1 mouse cellular context compared by ENCODE assay signal in the genomic region with DNA sequence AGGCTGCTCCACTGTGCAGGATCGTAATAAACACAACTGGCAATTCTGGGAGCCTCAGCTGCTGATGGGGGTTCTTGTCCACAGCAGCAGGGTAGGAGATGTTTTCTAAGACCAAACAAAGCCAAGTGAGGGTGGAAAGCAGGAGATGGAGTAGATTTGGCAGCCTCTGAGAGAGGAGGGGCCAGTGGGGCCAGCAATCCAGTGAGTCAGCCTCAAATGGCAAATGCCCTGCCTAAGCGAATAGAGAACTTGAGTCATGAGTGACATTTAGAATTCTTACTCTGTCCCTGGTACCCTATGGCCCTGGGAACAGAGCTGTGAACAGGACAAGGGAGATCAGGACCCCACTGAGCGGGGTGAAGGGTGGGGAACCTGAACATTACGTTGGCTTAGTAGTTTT.
TF ChIP-seq lines count a peak whose summit lies in the region.

No protein-coding gene starts in this region.

TF ChIP-seq in MEL, 35 proteins besides CTCF, POLR2A, EP300 and RAD21 (continued from another document):
- TF ChIP-seq MAZ (IDR thresholded peaks at IDR 0.05; ENCODE audit: low read depth, low read length): no peak
- TF ChIP-seq RCOR1 (IDR thresholded peaks at IDR 0.05; ENCODE audit: low read depth, low read length): no peak
- no peak for TF ChIP-seq MAFK (IDR thresholded peaks at IDR 0.05; ENCODE audit: borderline replicate concordance, low read depth, low read length)
- no peak for TF ChIP-seq USF1 (IDR thresholded peaks at IDR 0.05; ENCODE audit: low read depth, low read length)
- no peak for TF ChIP-seq TBP (IDR thresholded peaks at IDR 0.05; ENCODE audit: low read depth, low read length)
